Mouse (Mus musculus) left cerebral cortex, adult 8-10 months (tissue): ENCODE results near the gene Clic5. TPM values are rescaled to one million over a fixed set of nuclear protein-coding genes. Genes with fewer than 3 reads are reported as not detected.
"Not testable (repeated sequence)": the region's sequence is repeated elsewhere in the genome, so short reads cannot be mapped to it uniquely, and the experiment has no call there.

Source experiments
- DNase-seq, 2 experiments: peaks; one replicate each; pipeline ENCODE4 v3.0.0; 2022; ENCODE audit warnings: low spot score in 2 of 2
- total RNA-seq, 4 experiments: library from RNA; stranded (reverse); gene quantifications; 2 replicates each; pipeline ENCODE4 v1.2.4; 2022

Clic5 gene
- total RNA-seq: 1 to 10 TPM; 3.8 to 5.3 (median 4.6) TPM

DNA sequence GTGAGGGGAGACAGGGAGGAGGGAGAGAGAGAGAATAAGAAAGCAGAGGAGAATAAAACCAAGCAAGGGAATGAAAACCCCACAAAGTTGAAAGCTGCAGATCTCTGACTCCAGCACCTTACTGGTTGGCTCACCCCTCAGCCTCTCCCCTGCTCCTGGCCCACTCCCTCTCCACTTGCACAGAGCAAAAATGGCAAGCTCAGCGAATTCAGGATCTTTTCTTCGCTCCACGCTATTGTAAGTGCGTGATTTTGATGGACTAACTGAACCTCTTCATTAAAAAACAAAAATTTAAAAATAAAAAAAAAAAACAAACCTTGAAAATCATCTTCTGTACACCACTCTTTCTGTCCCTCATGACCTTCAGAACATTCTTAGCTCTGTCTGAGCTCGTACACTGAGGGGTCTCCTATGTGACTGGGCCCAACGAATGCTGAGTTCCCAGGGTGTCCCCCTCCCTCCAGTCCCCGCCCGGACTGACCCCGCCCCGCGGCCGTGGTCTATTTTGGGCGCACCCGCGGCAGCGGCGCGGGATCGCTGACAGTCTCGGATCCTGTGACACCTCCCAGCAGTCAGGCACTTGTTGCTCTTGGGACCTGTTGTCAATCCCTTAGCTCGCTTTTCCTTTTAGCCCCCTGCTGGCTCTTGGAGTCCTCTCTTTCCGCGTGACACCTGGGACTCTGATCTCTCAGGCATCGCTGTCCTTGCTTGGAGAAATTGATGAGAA is at the start of gene Clic5:
Gene Clic5 (plus strand): TSS at position 543 of the 727 bp plus-strand sequence.
- no peak for DNase-seq

DNA sequence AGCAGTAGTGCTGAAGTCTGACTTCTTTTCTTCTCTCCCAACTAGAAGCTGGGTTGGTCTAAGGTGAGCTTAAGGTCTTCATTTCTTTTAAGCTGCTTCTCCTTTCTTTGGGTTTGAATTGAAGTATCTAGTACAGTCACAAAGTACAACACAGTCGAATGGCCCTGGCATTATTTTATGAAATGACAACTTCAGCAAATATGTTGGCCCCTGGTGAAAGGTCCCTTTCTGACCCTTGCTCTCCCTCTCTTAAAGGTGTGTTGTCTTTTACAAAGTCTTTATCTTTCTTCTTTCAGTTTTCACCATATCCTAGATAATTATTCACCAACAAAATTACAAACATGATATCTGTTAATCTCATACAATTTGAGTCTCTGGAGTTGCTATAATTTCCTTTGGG is 42.6 kb upstream of the Clic5 start:
- no peak for DNase-seq

DNA sequence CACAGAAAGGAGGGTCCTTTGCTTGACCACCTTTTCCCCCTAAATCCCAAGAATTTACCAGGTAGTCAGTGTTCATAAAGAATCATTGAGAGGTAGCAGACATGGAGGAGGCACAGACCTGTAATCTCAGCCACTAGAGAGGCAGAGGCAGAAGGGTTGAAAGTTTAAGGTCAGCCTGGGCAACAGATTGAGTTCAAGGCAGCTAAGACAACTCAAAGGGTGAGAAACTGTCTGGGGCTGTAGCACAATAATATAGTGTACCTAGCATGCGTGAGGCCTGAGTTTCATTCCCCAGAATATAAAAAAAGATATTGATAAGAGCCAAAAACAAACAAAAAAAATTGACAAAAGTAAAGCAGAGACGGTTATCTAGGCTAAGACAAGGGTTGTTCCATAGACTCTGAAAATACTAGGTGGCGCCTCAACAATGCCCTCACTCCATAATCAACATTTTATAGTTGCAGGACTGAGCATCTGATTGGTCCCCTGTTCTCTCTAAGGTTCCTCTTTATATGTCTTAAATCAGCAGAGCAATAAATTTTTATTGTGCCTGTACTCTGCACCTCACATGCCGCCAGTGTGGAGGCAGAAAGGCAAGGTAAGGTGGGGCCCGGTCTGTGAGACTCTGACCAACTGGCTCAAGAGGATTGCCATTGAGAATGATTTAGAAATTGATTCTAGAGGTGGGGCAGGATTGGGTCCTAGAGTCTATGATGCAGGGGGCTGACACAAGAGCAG is 40.1 kb upstream of the Clic5 start:
- no peak for DNase-seq

DNA sequence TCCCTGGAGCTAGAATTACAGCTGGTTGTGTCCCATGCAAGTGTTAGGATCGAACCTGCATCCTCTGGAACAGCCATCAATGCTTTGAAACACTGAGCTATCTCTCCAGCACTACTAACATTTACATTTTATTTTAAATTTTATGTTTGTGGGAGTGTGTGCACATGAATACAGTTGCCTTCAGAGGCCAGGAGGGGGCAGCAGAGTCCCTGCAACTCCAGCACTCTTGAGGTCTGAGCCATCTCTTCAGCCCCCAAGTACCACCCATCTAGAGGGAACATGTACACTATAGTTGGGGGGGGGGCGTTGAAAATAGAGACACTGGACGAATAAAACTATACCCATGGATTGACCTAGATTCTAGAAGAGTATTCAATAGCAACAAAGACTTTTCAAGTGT is 37.3 kb upstream of the Clic5 start:
- DNase-seq: no peak

DNA sequence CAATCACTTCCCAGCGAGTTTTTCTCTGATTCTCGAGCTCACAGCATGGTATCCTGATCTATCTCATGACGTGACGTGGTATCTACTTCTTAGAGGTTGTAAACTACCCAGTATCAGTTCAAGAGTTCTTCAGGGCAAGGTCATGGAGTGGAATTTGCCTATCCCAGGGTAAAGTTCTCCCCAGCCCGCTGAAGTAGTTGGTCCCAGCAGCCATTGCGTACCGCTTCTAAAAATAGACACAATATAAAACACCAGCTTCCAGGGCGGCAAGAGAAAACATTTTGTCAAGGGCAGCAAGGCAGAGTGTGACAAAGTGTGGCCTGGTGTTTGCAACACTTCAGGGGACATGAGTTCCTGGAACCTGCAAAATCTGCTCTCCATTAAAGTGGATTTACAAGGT is 36.5 kb upstream of the Clic5 start:
- no peak for DNase-seq

DNA sequence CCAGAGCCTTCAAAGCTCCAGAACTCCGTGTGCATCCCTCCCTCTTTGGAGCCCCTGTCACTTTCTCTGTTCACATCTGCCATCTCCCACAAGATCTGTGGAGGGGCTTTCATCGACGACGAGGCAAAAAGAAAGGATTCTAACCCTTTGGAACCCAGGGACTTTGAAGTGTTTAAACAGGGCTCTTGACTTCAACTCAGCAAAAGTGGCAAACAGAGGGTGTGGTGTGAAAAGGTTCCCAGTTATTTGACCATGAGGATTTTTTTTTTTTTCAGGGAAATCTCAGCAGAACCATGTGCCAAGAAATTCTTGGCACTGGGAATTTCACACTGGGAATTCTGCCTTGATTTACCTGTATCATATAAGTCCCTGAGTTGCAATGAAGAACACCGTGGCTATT is 34.5 kb upstream of the Clic5 start:
- DNase-seq: no peak

DNA sequence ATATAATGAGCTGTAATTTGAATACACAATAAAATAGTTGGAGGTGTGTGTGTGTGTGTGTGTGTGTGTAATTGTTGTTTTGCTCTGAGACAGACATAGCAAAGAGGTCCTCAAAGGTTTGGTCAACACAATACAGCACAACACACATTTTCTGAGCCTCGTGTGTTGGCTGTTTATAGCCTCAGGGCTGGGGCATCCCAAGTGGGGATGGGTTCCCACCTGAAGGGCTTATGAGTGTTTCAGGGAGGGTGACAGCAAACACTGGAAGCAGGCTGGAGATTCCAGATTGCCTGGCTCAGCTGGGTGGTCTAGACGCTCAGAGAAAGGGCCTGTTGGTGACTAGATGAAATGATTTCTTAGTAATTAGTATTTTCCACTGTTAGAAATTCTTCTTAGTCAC is 33.2 kb upstream of the Clic5 start:
- no peak for DNase-seq

DNA sequence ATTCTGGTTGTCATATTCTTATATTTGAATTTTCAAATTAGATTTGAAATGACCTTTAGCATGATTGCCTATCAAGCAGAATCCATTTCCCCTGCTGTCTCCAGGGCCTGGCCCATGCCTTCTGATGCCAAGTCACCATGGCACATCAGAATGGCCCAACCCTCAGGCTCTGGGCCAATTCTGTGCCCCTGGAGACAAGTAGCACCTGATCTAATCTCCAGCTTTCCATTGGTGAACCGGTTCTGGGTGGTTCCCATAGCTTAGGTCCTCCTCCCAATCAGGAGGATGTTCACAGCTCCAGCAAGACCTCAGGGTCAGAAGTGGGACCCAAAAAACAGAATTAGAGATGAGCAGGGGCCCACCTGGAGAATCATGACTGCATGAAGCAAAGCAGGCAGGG is 30.2 kb upstream of the Clic5 start:
- no peak for DNase-seq

DNA sequence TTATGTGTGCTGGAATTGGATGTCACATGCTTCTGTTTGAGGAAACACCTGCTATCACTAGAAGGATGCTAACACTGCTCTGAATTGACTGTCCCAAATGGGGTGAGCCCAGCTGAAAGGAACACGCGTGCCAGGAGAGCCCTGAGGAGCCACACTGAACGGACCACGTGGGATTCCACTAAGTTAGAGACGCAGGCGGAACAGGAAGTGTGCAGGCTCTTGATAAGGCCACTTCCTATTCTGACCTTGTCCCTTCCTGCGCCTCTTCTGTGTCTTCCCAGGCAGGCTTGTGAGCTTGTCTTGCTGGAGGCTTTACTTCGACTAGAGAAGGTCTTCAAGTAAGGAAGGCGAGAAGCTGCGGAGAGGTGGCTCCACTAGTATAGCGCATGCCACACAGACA is 27.9 kb upstream of the Clic5 start:
- no peak for DNase-seq

DNA sequence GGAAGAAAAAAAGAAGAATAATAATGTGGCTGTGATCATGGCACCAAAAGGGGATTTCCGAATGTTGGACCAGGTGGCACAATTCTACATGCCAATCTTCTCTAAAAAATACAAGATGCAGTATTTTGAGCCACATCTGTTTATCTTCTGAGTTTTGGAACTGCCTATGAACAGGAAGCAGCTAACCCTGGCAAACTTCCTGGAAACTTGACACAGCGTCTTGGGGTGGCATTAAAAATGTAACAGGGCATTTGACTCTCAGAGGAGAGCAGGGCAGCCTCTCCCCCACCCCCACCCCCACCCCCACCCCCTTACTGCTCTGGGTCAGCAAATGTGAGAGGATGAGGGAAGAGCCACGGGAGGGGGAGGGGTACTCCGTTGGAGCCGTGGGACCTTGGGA is 25.9 kb upstream of the Clic5 start:
- no peak for DNase-seq

DNA sequence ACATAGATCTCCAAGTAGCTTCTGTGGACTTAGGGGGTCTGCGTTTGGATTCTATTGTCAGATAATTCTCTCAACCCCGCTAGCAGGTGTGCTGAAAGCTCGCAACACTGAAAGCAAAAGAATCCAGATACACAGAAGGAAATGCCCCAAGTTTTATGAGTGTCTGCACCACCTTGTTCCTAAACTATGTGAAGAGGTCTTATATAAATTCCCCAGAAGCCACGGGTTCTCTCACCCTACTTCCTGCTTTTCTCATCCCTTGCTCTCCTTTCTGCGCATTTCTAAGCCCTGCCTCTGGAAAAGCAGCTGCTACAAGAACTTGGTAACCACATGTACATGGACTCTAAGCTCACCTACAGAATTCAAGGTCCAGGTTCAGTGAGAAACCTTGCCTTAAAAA is 25.4 kb upstream of the Clic5 start:
- DNase-seq: no peak

DNA sequence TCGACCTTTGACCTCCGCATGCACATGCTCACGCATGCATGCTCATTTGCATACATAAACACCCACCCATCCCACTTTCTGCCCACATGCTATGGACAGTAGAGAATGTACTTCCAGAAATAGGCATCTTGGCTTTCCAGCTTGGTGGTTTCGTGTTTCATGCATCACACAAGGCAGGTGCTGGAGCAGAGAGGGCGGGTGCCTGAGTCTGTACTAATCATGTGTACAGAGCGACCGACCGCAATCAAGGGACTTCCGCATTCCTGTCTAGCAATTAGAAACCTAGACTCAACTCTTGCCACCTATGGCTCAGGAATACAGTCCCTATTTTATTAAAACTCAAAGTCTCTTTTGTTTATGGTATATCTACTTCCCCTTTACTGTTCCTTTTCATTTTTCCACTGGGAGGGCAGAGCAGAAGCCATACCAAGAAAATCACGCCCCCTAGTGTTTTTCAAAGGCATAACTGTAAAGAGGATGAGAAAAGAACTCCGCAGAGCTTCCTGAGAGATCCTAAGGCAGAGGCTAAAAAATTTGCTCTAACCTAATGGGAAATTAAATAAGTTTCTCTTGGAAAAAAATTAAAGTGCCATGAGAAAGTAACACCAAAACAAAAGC is 22.5 kb upstream of the Clic5 start:
- no peak for DNase-seq

DNA sequence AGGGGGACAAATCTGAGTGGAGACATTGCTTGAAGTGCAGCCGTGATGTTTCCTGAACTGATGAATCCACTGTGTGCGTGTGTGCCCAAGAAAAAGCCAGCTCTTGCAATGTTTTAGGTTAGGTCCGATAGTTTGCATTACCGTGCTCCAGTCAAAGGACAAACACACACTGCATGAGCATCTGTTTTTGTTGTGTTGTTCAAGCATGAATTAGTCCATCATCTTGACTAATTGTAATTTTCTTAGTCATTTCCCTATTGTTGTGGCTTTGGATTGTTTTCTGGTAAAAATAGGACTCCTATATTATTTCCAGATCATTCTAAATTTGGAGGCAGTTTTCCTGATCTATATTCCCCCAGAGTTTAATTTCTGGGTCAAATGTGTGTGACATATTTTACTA is 18.7 kb upstream of the Clic5 start:
- no peak for DNase-seq

DNA sequence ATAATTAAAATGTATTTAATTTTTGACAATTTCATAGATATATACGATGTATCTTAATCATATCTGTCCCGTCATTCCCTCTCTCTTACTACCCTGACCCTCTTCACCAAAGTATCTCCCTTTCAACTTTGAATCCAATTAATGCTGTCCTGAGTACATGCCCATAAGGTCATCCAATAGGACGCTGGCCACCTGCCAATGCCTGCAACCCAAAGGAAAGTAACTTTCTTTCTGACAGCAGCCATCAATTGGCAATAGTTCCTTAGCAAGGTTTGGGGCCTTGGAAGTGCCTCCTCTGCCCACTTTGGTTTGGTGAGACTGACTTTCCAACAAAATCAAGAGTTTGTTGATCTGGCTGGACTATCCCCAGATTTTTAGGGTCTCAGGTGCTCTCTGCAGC is 18.1 kb upstream of the Clic5 start:
- no peak for DNase-seq

DNA sequence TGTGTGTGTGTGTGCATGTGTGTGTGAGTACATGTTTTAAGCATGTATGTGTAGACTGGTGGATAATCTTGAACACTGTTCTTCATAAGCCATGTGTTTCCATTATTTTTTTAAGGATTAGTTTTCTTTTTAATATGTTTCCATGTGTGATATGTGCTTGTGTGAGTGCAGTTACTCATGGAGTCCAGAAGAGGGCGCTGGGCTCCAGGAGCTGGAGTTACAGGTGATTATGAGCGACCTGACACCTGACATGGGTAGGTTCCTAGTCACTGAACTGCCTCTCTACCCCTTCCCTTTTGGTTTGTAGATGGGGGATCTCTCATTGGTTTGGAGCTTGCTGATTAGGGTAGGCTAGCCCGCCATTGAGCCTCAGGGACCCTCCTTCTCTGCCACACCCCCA is 16.5 kb upstream of the Clic5 start:
- no peak for DNase-seq

DNA sequence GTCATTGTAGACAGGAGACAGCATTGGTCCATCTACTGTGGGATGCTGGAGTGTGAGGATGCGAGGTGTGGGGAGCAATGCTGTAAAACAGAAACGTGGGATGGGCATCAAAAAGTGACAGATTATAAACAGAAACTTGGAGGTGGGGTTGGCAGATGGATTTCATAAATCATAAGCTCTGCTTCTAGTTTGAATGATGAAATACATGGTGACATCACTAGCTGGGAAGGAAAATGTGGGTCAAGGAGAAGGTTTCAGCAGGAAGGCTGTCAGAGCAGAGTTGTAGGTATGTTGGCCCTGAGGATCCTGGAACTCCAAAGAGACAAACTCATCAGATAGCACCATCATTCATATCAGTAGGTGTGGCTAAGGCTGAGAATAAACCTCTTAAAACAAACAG is 15.0 kb upstream of the Clic5 start:
- DNase-seq: no peak

DNA sequence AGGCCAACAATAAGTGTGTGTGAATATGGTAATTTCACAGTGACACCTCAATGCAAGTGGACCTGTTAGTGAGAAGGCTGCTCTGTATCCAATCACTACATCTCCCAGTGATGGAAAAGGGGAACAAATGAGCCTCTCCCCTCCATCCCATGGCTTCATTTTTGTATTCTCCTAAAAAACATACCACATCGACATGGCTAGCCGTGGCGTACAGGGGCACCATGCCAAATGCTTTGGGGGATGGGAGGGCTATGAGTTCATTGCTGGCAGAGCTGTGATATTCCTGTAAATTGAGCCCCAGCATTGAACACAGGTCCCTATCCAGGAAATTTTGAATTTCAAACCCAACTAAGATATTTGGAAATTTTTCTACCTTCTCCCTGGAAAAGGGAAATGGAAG is 11.1 kb upstream of the Clic5 start:
- no peak for DNase-seq

DNA sequence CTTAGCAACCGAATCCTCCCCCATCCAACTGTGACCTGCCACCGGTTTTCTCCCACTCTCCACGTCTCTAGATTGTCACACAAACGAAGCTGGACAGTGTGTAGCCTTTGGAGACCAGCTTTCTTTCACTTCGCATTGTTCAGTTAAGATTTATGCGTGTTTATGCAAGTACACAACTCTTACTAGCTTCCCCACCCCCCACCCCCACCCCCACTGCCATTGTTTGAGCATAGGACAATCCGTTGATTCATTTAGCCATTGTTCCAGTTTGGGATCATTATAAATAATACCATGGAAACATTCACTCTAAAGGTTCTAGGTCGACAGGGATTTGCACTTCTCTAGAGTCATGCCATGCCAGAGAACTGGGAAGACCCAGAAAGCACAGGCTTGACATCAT is 7.0 kb upstream of the Clic5 start:
- DNase-seq: no peak

DNA sequence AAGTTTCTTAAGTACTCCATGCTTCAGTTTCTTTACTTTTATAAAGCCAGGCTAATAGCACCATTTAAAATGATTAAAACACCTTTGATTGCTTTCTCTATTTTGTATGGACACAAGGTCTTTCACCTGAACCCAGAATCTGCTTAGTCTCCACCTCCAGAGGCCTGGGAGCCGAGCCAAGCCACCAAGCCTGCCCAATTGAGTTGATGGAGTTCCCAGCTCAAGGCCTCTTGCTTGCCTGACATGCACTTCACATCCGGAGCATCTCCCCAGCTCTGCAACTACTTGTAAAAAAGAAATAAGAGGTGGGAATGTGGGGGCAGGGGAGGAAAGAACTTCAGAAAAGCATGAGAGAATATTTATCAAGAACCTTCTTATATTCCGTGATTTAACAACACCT is 1.5 kb upstream of the Clic5 start:
- no peak for DNase-seq

DNA sequence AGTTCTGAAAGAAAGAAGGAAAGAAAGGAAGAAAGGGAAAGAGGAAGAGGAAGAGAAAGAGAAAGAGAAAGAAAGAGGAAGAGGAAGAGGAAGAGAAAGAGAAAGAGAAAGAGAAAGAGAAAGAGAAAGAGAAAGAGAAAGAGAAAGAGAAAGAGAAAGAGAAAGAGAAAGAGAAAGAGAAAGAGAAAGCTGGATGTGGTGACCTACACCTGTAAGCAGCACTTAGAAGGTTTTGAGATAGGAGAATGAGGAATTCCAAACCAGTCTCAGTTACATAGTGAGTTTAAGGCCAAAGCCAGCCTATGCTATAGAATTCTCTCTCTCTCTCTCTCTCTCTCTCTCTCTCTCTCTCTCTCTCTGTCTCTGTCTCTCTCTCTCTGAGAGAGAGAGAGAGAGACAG is 847 bp upstream of the Clic5 start:
- DNase-seq: not testable (repeated sequence)

DNA sequence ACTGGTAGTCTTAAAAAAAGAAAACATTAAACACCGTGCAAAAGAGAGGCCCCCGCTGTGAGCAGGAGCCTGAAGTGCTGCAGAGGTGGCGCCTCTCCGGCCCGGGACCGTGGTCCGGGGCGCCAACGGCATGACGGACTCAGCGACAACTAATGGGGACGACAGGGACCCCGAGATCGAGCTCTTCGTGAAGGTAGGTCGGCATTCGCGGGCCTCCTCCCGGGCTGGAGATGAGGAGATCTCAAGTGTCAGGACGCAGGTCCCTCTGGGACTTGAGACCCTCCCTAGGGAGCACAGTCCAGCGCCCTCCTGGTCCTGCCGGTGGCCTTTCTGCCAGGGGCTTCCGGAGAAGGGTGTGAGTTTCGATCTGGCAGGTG is 373 bp downstream of the Clic5 start:
- DNase-seq: no peak

DNA sequence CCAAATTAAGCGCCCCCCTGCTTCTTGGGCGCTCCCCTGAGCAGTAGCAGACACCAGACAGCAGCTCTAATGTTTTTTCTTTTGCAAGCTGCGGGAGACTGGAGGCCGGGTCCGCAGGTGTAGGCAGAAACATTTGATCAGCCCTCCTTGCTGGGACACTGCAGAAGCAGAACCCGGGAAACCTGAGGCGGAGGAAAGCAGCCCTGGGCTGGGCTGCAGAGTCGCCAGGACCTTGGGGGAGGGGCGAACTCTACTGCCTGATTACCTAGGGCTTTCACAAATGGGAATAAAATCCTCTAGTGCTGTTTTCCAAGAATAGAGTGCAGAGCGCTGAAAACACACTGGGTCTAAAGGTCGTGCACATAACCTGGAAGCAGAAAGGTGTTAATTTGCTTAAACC is 1.3 kb downstream of the Clic5 start:
- DNase-seq: no peak

DNA sequence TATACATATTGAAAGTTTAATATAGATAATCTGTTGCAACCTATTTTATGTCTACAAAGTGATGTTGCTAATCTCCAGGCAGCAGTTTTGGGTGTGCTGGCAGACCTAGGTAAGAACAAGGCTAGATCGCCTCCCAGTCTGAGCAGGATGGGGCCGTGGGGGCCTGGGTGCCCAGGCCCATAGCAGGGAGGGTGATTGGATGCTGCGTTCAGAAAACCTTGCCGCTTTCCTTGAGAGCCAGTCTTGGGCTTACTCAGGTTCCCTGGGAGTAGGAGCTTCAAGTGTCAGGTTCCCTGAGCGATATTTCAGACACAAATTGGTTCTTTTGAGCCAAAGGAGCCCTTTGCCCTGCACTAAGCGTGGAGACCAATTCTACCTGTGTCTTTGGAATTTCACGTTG is 1.9 kb downstream of the Clic5 start:
- no peak for DNase-seq
